Mouse (Mus musculus) midbrain, postnatal 0 days (tissue): Measurements from ENCODE around the gene Wdr60. TPM values are rescaled to one million over a fixed set of nuclear protein-coding genes. Genes with fewer than 3 reads are reported as not detected.

ENCODE experiments used
- ATAC-seq: fragments of 200-750 bp; cut with Nextera tagmentation; 2 replicates; pipeline ENCODE4 v1.8.0; 2017; ENCODE audit warnings: moderate number of reproducible peaks, mild to moderate bottlenecking, moderate TSS enrichment, moderate library complexity; ENCODE audit not compliant: low FRiP score
- DNase-seq: peaks from one replicate; pipeline ENCODE4 v3.0.0-alpha.2; 2015; ENCODE audit warnings: low spot score
- H3K27ac ChIP-seq: fragments of 300-500 bp; sonication (generic); 2 replicates; pipeline ENCODE4 v1.5.1; 2014; ENCODE audit warnings: low read depth, mild to moderate bottlenecking, low read length, mixed read lengths
- H3K27me3 ChIP-seq: fragments of 300-500 bp; sonication (generic); 2 replicates; pipeline ENCODE4 v1.6.1; 2014; ENCODE audit warnings: low read length, control low read depth, mixed read lengths; ENCODE audit not compliant: insufficient read depth
- H3K36me3 ChIP-seq: fragments of 300-500 bp; sonication (generic); 2 replicates; pipeline ENCODE4 v1.6.1; 2014; ENCODE audit warnings: low read length, control low read depth, mixed read lengths; ENCODE audit not compliant: insufficient read depth
- H3K4me1 ChIP-seq: fragments of 300-500 bp; sonication (generic); 2 replicates; pipeline ENCODE4 v1.6.1; 2014; ENCODE audit warnings: mild to moderate bottlenecking, control low read depth, antibody characterized with exemption, low read length, mixed read lengths; ENCODE audit not compliant: insufficient read depth
- H3K4me2 ChIP-seq: fragments of 300-500 bp; sonication (generic); 2 replicates; pipeline ENCODE4 v1.6.1; 2014; ENCODE audit warnings: low read depth, mild to moderate bottlenecking, low read length, mixed read lengths; ENCODE audit not compliant: poor library complexity, severe bottlenecking
- H3K4me3 ChIP-seq: fragments of 300-500 bp; sonication (generic); 2 replicates; pipeline ENCODE4 v1.5.1; 2014; ENCODE audit warnings: low read depth, mild to moderate bottlenecking, low read length, moderate library complexity
- H3K9ac ChIP-seq: fragments of 300-500 bp; sonication (generic); replicated peaks from 2 replicates; pipeline ENCODE4 v1.6.1; 2014; ENCODE audit warnings: mild to moderate bottlenecking, low read length, moderate library complexity, mixed read lengths; ENCODE audit not compliant: poor library complexity, severe bottlenecking
- H3K9me3 ChIP-seq: fragments of 300-500 bp; sonication (generic); 2 replicates; pipeline ENCODE4 v1.6.1; 2016; ENCODE audit warnings: low read length, control low read depth
- CTCF ChIP-seq: IDR thresholded peaks from 2 replicates; pipeline ENCODE4 v1.5.1; 2016; ENCODE audit warnings: antibody characterized with exemption, mild to moderate bottlenecking
- WGBS: fragments of 180-500 bp; shearing (Covaris S2); extraction: QIAGEN DNeasy Blood & Tissue Kit; methylation state at CpG from one replicate; pipeline ENCODE4 v1.1.7; 2014; 5-methylcytosine and 5-hydroxymethylcytosine counted together
- microRNA-seq: library from miRNA; unstranded; fragments of <30 nt; microRNA quantifications from one replicate; pipeline ENCODE4, GENCODE M21; 2016; ENCODE audit warnings: borderline number of aligned reads
- polyA plus RNA-seq: library from polyadenylated mRNA; unstranded; fragments of >200 nt; fragmentation: Nextera tagmentation; extraction: Ambion mirVana; gene quantifications from 2 replicates; pipeline ENCODE4 v1.2.1, GENCODE M21; 2015
- total RNA-seq: library from RNA; depleted of rRNA; stranded (reverse); fragments of >200 nt; gene quantifications from 2 replicates; pipeline ENCODE4 v1.2.3, GENCODE M21; 2014; rRNA removed

The Wdr60 gene
- total and polyA plus RNA-seq, 2 experiments from 2014 or later, result 12.8 to 17.5 TPM

DNA sequence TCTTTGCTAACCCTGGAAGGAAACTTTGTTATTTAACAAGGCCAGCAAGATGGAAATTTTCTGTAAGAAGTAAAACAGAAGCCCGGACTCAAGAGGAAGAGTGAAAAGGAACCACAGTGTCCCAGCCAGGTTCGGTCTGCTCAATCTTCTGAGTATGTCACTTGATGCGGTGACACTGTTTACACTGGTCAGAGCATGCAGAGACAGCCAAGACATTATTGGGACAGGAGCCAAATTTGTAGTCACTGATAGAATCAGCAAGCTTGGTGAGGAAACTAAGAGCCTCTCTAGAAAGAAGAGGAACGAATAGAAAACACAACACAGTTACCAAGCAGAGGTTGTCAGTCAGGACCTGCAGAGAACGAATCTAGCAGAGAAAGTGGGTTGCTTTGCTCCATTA, 93.2 kb downstream of the Wdr60 start:
- Histone ChIP-seq H3K9me3 (no peaks in the 10 kb centered on the region), H3K9ac (no peak overlapping the region), H3K4me1 (no peaks in the 10 kb centered on the region), H3K4me2 (no peak overlapping the region), H3K27ac (no peak overlapping the region), H3K4me3 (no peak overlapping the region), H3K36me3 (no peaks in the 10 kb centered on the region), H3K27me3 (no peaks in the 10 kb centered on the region)
- TF ChIP-seq CTCF, result no peak
- peak; percentile 14 for DNase-seq
- ATAC-seq, result no peak
- WGBS, result 72% methylated on average over 5 of the region's 5 CpGs

GRCm38 (mm10) chr12:116165368-116165767, 97.5 kb downstream of the Wdr60 start:
- Histone ChIP-seq H3K27me3 (no peaks in the 10 kb centered on the region), H3K36me3 (no peaks in the 10 kb centered on the region), H3K4me3 (no peak overlapping the region), H3K9me3 (no peaks in the 10 kb centered on the region), H3K4me1 (no peaks in the 10 kb centered on the region), H3K4me2 (no peak overlapping the region), H3K27ac (no peak overlapping the region), H3K9ac (no peak overlapping the region)
- TF ChIP-seq CTCF, result no peak
- DNase-seq (no peak), ATAC-seq (no peak)

GRCm38 (mm10) chr12:116159695-116160094, 103.1 kb downstream of the Wdr60 start:
- Histone ChIP-seq H3K9ac (no peak overlapping the region), H3K36me3 (no peaks in the 10 kb centered on the region), H3K9me3 (no peaks in the 10 kb centered on the region), H3K27me3 (no peaks in the 10 kb centered on the region), H3K4me1 (no peaks in the 10 kb centered on the region), H3K4me3 (no peak overlapping the region), H3K4me2 (no peak overlapping the region), H3K27ac (no peak overlapping the region)
- ATAC-seq (no peak), DNase-seq (no peak)
- 0 out of 2 replicates have a peak, but pooled peaks have one; percentile 16 for TF ChIP-seq CTCF
- 73% methylated on average over 2 of the region's 2 CpGs for WGBS

DNA sequence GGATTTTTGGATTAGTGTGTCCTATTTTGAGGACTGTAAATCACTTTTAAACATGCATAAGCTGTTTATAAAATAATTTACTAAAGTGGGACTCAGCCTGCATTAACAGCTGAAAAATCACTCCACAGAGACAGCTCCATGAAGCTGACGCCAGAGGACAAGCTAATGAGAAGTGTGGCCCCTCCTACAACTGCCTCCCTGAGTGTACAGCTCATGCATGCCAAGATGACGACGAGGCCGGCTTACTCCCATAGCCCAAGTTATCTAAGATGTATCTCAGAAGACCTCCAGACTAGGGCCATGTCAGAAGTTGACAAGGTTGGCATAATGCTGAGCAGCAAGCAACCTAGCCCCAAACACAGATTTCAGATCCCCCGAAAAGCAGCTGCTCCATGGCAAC, 103.6 kb downstream of the Wdr60 start:
- no peak for DNase-seq
- Histone ChIP-seq H3K4me2 (no peak overlapping the region), H3K27ac (no peak overlapping the region), H3K27me3 (no peaks in the 10 kb centered on the region), H3K9me3 (no peaks in the 10 kb centered on the region), H3K9ac (no peak overlapping the region), H3K36me3 (no peaks in the 10 kb centered on the region), H3K4me3 (no peak overlapping the region), H3K4me1 (no peaks in the 10 kb centered on the region)
- no peak for ATAC-seq
- 80% methylated on average over 5 of the region's 5 CpGs for WGBS
- no peak for TF ChIP-seq CTCF

GRCm38 (mm10) chr12:116156792-116157532, 105.9 kb downstream of the Wdr60 start:
- TF ChIP-seq CTCF, result no peak
- H3K9ac ChIP-seq, result no peak overlapping the region
- ATAC-seq (no peak), DNase-seq (peak; percentile 26)
- H3K9me3 ChIP-seq, result no peaks in the 10 kb centered on the region
- no peaks in the 10 kb centered on the region for H3K36me3 ChIP-seq
- no peaks in the 10 kb centered on the region for H3K4me1 ChIP-seq
- no peak overlapping the region for H3K4me3 ChIP-seq
- H3K4me2 ChIP-seq, result no peak overlapping the region
- 61% methylated on average over 7 of the region's 7 CpGs for WGBS
- H3K27me3 ChIP-seq, result no peaks in the 10 kb centered on the region
- no peak overlapping the region for H3K27ac ChIP-seq

Small RNAs within 50 kb of the gene (microRNA-seq; reads per million reads assigned to microRNA genes)
- gene Gm23190, result not detected

Other genes starting within 250 kb of the Wdr60 start
- 32.1 and 37.9 TPM in 2 replicates for gene Zfp386, start 215.3 kb downstream of the Wdr60 start, total RNA-seq
- 33.5 and 37.1 TPM in 2 replicates for gene Zfp386, start 215.3 kb downstream of the Wdr60 start, polyA plus RNA-seq
- gene Vipr2, start 185.3 kb downstream of the Wdr60 start, total RNA-seq, result 2.5 and 3.9 TPM in 2 replicates
- 0.95 and 1.2 TPM in 2 replicates for gene Vipr2, start 185.3 kb downstream of the Wdr60 start, polyA plus RNA-seq
- not detected in 2 replicates for gene Gm11027, start 12.4 kb upstream of the Wdr60 start, total RNA-seq
- gene Gm11027, start 12.4 kb upstream of the Wdr60 start, polyA plus RNA-seq, result not detected in 2 replicates
- 35.1 and 47.0 TPM in 2 replicates for gene Esyt2, start 18.2 kb upstream of the Wdr60 start, total RNA-seq
- 7.4 and 8.6 TPM in 2 replicates for gene Esyt2, start 18.2 kb upstream of the Wdr60 start, polyA plus RNA-seq
- gene Ncapg2, start 142.4 kb upstream of the Wdr60 start, total RNA-seq, result 6.2 and 7.9 TPM in 2 replicates
- gene Ncapg2, start 142.4 kb upstream of the Wdr60 start, polyA plus RNA-seq, result 2.6 and 3.2 TPM in 2 replicates
- 110 and 120 TPM in 2 replicates for gene Ptprn2, start 222.7 kb upstream of the Wdr60 start, total RNA-seq
- gene Ptprn2, start 222.7 kb upstream of the Wdr60 start, polyA plus RNA-seq, result 17.1 and 22.2 TPM in 2 replicates